ENCODE assay signal across 29 mouse cellular contexts in the genomic region with DNA sequence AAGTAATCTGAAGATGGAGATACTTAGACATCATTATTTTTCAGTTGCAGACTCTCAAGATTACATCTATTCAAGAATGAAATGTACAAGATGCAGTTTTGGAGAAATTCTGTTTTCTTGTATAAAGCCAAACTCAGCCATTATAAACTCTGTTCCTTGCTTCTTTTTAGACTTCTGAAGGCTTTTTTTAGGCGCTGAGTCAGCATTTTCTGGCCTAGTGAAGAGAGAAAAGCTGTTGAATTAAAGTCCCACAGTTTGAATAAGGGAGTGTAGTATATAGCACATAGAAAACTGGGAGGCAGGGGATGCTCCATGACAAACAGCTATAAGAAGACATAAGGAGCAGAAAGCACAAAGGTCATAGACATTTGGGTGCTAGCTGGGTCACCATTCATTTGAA.
"Had no signal": no experiment of that assay in that cellular context is flagged by ENCODE, and none has a peak within 500 bp of the region (broad histone marks: within the 10 kb centered on the region; RNA-seq: fewer than 3 reads in every experiment).

No protein-coding gene starts in this region.

- H3K4me3 ChIP-seq: heart, adult 2 months; heart, embryonic 13.5 days; heart, embryonic 15.5 days; hindbrain, embryonic 12.5 days; kidney, embryonic 15.5 days; limb, embryonic 10.5 days; limb, embryonic 12.5 days; liver, embryonic 13.5 days; liver, embryonic 15.5 days had no signal

- H3K36me3 ChIP-seq: heart, embryonic 13.5 days; heart, embryonic 15.5 days; hindbrain, embryonic 12.5 days; kidney, embryonic 15.5 days; limb, embryonic 10.5 days; limb, embryonic 12.5 days; liver, embryonic 13.5 days; liver, embryonic 15.5 days had no signal

- H3K9ac ChIP-seq: heart, embryonic 13.5 days; heart, embryonic 15.5 days; hindbrain, embryonic 12.5 days; hindbrain, embryonic 14.5 days; kidney, embryonic 15.5 days; limb, embryonic 12.5 days; liver, embryonic 13.5 days; liver, embryonic 15.5 days; liver, postnatal 0 days had no signal

- DNase-seq: gastrocnemius, postnatal 14 days; gastrocnemius, postnatal 36 days; heart, adult 11 months; heart, adult 2 months; heart, postnatal 14 days; heart, postnatal 36 days; kidney, adult 11 months; kidney, adult 2 months; kidney, adult 9 months; kidney, postnatal 14 days; kidney, postnatal 36 days; layer of hippocampus, adult 9-11 months; layer of hippocampus, postnatal 36 days; liver; liver, embryonic 13.5 days; liver, postnatal 0 days had no signal

- ATAC-seq: hindbrain, embryonic 16.5 days; intestine, embryonic 16.5 days; liver, postnatal 0 days had no signal

- H3K27me3 ChIP-seq: heart, embryonic 13.5 days; heart, embryonic 15.5 days; hindbrain, embryonic 12.5 days; kidney, embryonic 15.5 days; limb, embryonic 12.5 days; liver, embryonic 13.5 days; liver, embryonic 15.5 days had no signal

- H3K4me2 ChIP-seq: heart, embryonic 11.5 days; heart, embryonic 13.5 days; heart, embryonic 15.5 days; hindbrain, embryonic 12.5 days; hindbrain, embryonic 14.5 days; kidney, embryonic 15.5 days; limb, embryonic 12.5 days; liver, embryonic 11.5 days; liver, embryonic 13.5 days; liver, embryonic 15.5 days had no signal

- H3K27ac ChIP-seq: heart, adult 2 months; heart, embryonic 13.5 days; heart, embryonic 15.5 days; hindbrain, embryonic 12.5 days; hindbrain, embryonic 14.5 days; kidney, embryonic 15.5 days; kidney, postnatal 0 days; limb, embryonic 10.5 days; limb, embryonic 12.5 days; liver, embryonic 13.5 days; liver, embryonic 15.5 days had no signal

- H3K4me1 ChIP-seq: heart, embryonic 13.5 days; heart, embryonic 15.5 days; hindbrain, embryonic 12.5 days; kidney, embryonic 15.5 days; limb, embryonic 10.5 days; limb, embryonic 12.5 days; liver, embryonic 13.5 days; liver, embryonic 15.5 days had no signal

- H3K9me3 ChIP-seq: heart, embryonic 13.5 days; heart, embryonic 15.5 days; hindbrain, embryonic 12.5 days; kidney, embryonic 15.5 days; limb, embryonic 10.5 days; limb, embryonic 12.5 days; liver, embryonic 13.5 days; liver, embryonic 15.5 days had no signal
